Mouse (Mus musculus) ovary, postnatal 10 days (tissue): Measurements from ENCODE around the gene Akap8l.

ENCODE experiments used
- DNase-seq: peaks from one replicate; pipeline ENCODE4 v3.0.0; 2022; ENCODE audit warnings: low spot score

Akap8l gene

DNA sequence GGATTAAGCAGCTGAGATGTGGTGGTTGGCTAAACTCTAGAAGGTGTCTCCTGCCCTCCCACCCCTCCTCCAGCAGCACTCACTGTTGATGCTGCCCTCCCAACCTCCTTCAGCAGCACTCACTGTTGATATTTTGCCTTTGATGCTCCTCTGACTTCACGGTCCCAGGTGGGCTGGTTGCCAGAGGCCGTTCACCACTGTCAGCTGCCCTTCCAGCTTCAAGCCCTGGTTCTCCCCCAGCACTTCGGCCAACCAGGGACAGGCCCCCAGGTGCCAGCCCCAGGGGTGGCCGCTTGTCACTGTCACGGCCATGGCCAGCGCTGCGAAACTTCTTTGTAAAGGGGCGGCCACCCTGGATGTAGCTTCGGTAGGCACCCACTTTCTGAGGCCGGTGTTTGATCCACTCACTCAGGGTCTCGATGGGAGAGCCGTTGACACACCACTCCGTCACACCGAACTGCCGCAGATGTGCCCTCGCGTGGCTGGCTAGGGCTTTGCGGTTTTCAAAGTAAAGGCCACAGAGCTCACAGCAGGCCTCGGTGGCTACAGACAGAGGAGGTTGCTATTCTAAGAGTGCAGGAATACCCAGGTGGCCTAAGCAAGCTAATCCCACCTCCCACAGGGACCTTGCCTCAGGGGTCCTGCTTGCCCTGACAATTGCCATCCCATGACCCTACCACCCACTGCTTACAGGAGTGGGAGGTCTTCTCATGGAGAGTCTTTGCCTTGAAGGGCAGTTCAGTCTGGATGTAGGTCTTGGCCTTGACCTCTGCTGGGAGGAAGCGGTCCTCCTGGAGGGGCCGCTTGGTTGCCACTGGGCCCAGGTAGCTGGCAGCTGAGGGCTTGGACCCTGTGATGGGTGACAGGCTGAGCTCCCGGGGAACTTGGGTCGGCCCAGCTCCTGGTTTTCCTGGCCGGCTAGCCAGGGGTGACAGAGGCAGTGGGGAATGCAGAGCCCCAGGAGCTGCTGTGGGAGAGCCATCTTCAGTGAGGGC is 6.7 kb upstream of the Akap8l start:
- no peak for DNase-seq

DNA sequence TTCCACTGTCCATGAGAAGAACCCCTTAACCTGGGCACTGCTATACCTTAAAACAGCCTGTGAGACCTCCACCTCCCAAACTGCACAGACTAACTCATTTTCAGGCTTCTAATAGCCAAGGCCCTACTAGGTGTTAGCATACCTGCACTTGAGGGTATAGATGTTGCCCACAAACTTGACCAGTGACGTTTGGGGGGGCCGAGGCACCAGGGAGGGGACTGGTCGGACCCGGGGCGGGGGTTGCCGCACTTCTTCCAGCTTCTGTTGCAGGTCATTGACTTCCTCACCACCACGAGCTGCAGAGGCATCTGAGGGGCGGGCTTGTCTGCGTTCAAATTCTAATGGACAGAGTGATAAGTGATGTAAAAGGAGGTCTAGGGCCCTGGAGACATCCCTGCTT is 5.9 kb upstream of the Akap8l start:
- no peak for DNase-seq

DNA sequence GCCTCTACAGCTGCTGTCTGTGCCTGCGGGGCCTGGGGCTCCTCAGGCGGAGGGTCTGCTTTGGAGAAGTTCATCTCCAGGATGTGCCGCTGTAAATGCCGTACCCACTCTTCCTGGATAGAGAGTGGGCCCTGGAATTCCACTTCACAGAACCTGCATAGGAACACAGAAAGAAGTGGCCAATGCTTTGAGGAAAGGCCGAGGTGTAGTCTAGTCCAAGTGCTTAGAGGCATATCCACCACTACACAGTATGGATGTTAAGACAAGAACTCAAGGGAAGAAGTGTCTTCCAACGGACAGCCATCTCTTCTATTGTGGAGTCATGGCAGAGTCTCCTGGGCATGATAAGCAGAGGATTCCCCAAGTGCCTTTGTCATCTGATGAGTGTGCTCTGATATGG is 4.6 kb upstream of the Akap8l start:
- DNase-seq = no peak

DNA sequence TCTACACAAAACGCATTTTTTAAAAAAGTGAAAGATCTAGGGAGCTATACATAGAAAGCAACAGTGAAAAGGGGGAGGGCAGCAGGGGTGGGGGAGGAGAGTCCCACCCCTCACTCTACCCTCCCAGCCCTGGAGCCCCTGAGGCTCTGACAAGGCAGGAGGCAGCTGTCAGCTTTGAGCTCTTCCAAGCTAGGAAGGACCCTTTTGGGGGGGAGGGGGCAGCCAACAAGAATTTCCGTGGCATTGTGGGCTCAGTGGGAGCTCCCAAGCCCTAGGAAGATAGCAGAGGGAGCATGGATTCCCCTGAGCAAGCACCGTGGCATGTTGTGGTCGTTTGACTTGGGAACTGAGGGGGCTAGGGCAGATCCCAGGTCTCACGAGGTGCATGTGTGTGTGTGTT is 3.8 kb upstream of the Akap8l start:
- no peak for DNase-seq

DNA sequence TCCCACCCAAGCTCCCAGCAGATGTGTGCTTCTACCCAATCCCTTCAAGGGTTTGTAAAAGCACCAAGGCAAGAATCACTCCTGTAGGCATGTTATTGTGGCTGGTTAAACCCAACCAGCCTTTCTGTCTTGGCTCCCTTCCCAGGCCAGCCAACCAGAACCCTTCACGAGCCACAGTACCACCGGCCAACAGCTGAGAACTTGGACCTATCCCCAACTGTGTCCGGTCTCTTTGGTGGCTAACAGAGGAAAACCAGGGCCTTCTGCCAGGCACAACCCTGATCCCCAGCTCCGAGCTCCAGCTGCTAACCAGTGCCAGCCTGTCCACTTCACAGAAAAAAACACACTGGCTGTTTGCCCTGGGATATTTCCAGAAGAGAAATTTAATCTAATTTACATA is 3.3 kb upstream of the Akap8l start:
- no peak for DNase-seq

DNA sequence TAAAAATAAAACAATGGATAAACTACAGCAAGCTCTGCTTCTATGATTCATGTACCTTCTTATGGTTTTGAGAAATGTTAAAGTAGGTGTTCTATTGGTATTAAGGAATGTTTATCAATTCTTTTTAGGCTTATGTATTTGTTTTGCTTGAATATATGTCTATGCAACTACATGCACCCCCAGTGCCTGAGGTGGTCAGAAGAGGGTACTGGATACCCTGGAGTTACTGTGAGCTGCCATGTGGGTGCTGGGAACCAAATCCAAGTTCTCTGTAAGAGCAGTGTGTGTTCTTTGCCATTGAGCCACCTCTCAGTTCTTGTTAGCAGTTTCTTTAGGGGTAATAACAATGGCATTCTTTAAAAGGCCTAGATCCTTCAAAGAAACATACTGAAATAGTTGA is 1.3 kb upstream of the Akap8l start:
- no peak for DNase-seq

DNA sequence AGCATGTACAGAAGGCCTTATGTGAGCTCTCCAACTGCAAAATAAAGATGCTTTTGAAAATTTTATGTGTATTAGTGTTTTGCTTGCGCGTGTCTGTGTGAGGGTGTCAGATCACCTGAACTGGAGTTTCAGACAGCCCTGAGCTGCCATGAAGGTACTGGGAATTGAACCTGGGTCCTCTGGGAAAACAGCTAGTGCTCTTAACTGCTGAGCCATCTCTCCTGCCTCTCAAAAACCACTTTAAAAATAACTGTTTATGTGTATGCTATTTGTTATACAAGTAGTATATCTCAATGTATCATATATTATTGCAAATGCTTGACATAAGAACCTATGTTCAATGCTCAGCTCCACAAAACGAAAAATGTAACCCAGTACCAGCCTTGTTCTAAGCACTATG is 862 bp upstream of the Akap8l start:
- no peak for DNase-seq

DNA sequence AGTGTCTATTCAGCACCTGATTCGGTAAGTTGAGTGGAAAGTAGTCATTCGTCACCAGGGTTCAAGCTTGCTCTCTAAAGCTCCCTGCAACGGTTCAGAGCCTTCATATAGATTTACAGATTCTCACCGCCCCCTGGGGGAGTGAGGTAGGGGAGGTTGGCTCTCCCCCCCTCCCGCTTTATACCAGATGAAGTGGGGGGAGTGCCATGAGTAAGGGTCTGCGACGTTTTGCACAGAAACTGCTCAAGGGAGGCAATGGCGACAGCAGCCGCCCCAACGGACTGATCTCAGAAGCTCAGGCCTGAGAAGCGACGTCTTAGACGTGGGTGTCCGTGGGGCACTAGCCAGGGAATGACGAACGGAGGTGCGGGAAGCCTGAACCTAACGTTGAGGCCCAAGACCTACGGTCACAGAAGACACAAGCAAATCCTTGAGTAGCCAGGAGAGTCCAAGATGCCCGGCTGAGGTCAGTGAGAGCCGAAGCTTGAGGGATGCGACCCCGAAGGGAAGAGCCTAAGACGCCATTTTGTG is 491 bp downstream of the Akap8l start:
- DNase-seq = no peak

DNA sequence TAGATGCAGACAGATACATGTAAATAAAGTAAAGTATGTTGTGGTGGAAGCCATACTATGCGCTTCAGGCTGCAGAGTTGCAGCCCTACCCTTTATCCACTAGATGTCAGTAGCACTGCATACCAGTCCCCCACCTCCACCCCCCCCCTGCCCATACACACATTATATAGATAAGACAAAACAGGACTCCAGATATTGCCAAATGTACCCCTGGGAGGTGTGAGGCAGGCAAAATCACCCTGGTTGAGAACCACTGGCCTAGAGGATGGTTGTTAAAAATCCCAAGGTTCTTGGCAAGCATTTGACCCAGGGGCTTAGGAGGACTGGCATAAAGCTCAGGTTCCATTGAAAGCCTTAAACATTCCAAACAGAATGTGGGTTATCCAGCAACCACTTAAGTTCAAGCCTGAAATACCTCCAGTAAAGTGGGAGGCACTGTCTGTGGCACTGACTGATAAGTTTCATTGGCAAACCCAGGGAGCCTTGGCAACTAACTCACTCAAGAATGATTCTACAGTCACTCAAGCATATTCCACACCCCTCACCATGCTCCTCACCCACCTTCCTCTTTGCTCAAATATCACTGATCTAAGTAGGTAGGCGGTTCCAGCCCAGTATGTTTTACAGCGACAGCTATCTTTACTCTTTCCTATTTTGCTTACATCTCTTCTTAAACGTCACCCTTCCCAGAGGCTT is 1.2 kb downstream of the Akap8l start:
- DNase-seq = no peak

DNA sequence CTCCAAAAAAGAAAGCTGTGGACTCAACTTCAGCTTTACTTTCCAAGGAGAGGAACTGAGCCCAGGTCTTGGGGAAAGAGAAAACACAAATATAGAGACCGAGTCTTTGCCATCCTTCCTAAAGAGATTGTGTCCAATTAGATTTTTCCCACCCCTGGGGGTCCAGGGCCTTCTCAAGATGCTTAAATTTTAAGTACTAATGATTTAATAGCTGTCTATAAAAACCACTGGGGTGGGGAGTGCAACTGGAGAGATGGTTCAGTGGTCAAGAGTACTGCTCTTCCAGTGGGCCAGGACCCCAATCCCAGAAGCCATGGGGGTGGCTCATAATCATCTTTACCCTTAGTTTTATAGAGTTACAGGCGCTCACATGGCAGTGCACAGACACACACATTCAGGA is 2.0 kb downstream of the Akap8l start:
- no peak for DNase-seq

DNA sequence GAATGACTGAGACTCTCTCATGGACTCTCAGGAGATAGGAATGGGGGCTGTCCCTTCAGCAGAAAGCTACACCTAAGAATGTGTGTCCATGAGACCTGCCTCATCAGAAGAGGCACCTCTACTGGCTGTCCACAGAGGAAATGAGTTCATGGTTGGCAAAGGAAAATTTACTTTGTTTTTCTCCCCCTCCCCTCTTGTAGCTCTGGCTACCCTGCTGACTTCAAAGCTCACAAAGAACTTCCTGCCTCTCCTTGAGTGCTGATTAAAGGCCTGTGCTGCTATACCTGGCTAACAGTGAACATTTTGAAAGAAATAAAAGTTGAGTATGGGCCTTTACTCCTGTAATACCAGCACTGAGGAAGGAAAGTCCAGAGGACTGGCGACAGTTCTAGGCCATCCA is 9.3 kb downstream of the Akap8l start:
- DNase-seq = no peak

DNA sequence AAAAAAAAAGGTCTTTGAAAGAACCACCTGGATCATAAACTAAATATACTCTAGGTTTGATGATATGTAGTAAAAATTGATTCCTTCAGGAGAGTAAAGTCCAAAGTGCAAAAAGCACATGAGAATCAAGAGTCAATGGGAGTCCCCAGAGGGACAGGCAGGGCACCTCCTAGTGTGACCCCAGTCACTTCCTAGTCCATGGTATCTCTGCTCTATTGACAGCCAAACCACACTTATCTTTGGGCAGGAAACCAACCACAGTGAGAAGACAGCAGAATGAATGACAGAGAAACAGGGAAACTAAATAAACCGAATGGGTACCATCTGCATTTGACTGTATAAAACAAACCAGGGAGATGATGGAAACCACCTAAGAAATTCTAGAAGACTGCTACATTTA is 10.3 kb downstream of the Akap8l start:
- no peak for DNase-seq

DNA sequence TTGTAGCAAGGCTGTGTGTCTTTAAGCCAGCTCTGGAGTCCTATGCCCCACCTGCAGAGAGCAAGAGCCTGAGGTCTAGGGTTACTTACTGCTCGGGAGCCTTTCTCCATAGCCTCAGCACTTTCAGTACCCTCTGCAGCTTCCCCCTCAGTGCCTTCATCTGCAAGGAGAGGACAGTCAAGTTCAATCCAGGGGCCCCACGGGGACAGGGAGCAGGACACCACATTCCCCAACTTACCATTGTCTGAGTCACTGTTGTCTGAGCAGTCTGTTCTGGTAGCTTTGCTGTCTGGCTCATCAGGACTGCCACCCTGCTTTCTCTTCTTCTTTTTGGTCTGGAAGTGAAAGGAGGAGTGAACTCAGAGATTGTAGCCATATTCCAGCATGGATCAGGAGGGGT is 14.5 kb downstream of the Akap8l start:
- DNase-seq = no peak

DNA sequence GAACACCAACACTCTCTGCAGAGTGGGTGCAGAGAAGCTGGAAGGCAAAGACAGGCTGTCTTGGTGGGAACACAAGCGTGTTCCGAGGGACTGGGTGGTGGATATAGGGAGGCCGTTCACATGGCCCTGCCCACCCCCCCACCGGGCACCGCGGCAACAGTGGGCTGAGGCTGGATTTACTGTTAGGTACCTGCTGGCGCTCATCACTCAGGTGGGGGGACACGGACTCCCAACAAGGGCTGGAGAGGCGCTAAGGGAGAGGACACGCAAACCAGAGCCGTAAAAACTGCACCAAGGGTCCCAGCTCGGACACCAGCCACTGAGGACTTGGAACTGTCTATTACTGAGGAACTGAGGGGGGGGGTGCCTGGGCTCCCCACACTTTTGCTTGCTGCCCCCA is 15.5 kb downstream of the Akap8l start:
- DNase-seq = no peak

DNA sequence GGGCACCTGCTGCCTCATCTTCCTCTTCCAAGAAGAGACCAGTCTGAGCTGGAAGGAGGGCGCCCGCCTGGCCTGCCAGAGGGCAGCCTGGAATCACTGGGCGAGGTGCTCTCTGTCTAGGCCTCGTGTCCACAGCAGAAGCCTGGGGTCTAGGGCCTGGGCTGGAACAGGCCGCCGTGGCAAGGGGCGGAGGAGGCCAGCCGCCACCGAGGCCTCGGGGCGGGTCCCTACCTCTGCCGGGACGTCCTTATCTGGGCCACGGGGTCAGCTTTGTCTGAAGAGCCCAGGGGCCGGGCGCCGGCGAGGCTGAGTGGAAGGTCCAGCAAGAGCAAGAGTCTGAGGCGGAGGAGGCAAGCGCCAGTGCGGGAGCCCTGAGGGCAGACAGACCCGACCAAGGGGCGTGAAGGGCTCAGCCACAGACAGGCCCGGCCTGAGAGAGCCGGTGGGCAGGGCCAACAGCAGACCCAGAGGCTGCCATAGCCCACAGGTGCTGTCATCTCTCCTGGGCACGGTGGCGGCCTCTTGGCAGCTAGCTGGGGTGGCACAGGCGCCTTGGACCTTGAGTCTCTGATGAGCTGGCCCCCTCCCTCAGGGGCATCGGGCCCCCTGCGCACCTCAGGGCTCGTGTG is 16.6 kb downstream of the Akap8l start:
- DNase-seq = no peak

DNA sequence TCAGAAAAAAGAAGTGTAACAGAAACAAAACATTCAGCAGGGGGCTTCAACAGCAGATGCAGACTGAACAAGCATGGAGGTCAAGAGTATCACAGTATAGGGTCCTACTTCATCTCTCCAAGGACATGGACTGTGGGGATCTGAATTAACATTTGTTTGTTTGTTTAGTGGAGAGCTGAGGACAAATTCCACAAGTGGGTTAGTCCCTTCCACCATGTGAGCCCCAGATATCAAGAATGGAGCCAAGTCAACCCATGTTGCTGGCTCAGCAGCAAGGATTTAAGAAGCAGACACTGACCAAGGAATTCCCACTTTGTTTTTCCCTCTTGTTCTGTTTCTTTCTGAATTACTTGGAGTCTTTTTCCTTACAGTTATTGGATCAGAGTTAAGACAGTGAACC is 22.9 kb downstream of the Akap8l start:
- no peak for DNase-seq

DNA sequence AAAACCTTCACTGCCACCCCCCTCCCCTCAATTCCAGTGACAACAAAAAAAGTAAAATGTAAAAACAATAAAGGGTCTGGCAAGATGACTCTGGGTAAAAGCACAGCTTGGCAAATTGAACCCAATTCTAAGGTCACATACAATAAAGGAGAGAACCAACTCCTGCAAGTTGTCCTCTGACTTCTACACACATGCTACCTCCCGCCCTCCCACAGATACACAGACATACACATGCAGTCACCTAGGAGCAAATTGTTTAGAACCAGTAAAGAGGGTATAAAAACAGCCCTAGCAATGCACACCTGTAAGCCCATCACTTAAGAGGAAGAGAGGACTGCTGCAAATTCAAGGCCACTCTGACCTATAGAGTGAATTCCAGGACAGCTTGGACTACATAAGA is 27.6 kb downstream of the Akap8l start:
- DNase-seq = no peak

DNA sequence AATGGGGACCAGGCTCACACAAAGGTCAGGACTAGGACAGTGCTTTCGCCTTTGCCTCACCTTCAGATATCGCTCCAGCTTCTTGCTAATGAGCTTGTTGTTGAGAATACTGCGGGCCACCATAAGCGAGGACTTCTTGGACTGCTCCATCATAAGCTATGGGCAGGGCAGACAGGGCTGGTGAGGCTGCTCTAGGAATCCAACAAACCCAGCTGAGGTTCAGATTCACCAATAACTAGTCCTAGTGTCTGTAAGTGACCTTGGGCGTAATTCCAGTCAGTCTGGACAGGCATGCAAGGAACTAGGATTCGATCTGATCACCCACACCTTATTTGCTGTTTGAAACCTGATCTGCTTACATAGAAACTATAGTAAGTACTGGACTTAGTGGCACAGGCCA is 28.6 kb downstream of the Akap8l start:
- no peak for DNase-seq

DNA sequence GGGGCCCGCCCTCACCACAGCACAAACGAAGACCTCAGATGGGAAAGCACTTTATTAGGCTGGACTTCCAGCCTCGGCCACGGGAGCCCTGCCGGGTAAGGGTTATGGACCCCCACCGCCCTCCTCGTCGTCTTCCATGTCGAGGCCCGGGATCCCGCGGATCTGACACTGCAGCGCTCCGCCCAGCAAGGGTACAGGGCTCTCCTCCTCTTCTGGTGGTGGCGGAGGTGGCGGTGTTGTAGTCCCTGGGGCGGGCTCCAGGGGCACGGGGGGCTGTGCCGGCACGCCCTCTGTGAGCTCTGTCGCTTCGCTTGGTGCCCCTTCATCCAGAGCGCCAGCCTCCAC is 29.0 kb downstream of the Akap8l start:
- DNase-seq = no peak

DNA sequence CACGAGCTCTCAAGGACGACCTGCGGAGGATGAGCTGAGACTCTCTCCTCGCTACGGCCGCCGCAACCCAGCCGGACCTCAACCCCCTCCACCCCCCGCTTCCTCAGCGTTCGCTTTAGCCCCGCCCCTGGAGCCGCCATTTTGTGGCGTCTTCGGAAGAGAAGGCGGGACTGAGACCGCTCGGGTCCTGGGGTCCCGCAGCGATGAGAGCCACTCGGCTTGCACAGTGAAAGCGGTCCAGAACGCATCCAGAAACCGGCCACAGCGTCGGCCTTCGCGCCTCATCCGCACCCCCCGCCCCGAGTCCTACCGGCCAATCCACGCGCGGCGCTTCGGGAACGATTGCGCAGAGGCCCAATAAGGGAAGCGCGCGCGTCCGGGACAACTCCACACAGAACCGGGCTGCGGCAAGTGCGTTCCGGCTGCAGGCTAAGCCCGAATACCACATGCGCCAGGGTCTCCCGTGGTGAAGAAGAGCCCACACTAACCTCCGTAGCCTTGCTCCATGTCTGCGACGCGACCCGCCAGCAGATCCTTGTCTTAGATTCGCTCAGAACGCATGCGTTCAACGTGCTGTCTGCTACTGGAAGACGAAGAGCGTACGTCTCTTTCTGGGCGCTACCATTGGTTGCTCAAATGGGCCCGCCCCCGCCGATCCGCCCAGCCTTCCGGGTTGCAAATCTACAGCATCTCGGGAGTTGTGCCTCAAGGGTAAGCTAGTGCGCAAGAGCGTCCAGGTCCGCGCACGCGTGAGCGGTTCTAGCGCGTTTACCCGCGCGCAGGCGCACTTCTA is 29.6 kb downstream of the Akap8l start, which contains the start of gene Akap8:
Gene Akap8, minus strand, starts transcription at position 642 of the 793 bp plus-strand sequence.
- peak; percentile 82 for DNase-seq

DNA sequence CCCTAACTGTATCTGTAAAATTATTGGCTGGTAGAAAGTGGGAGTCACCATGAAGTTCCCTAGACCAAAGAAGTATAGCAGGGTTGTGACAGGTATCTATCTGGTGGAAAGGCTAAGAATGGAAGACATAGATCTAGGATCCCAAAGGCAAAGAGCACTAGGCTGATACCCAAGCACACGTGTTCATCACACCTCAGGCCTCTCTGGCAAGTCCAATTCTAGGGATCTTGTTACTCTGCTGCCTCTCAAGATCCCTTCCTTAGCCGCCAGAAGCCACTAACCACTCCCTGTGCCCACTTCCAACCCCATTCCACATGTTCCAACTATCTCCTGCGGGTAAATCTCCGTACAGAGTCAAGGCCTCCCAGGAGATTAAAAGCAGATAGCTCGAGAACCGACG is 30.5 kb downstream of the Akap8l start:
- no peak for DNase-seq

DNA sequence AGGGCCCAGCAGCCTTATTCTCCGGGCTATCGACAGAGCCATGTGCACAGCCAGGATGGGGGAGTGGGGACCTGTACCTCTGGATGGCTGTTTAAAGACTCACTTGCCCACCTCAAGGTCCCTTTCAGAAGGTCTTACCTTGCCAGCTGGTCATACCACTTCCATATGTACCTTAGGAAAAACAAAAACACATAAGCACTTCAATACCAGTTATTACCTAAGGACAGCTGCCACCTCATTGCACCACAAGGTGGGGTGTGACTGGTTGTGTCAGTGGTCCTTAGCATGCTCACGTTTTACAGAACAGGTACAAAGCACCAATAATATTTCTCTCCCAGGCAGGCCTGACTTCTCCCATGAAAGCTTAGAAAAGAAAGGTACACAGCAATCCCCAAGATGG is 32.7 kb downstream of the Akap8l start:
- DNase-seq = no peak
